Mouse (Mus musculus) olfactory bulb, adult 2 months (tissue): ENCODE data around the gene Nudt3.

ENCODE experiments used
- CTCF ChIP-seq: fragments of 200-500 bp; IDR thresholded peaks from 2 replicates; pipeline ENCODE4 v1.5.1; 2012; ENCODE audit warnings: low read depth, mild to moderate bottlenecking, low read length, moderate library complexity; ENCODE audit not compliant: insufficient read depth
- POLR2A ChIP-seq: fragments of 200-500 bp; IDR thresholded peaks from 2 replicates; pipeline ENCODE4 v1.6.1; 2012; ENCODE audit warnings: mild to moderate bottlenecking, low read depth, low read length, moderate library complexity; ENCODE audit not compliant: insufficient read depth

DNA sequence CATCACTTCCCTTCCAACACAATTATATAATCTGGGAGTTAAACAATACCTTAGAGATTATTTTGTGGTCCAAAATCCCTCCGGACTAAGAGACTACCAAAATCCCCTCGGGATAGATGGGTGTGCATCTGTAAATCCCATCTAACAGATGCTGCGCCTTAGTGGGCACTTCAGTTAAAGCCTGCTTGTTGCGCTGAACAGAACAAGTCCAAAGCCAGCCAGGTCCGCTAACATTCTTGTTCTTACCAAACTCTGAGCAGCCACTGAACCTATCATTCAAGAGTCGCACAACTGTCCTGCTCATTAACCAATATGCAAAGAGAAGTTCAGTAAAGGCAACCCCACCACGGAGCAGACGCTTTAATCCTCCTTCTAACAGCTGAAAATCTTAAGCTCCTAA lies 2.1 kb downstream of the Nudt3 start:
- TF ChIP-seq CTCF (no peak), POLR2A (no peak)
